16 mouse cellular contexts compared by ENCODE assay signal in genomic region chr5:12937052-12937451, GRCm38 (mm10).
DNase-seq lines count a peak whose midpoint lies in the region; ATAC-seq and TF ChIP-seq lines count a peak whose summit lies in the region.
"Had no signal": no experiment of that assay in that cellular context is flagged by ENCODE, and none has a peak within 500 bp of the region (broad histone marks: within the 10 kb centered on the region; RNA-seq: fewer than 3 reads in every experiment).

No protein-coding gene starts in this region.

- no peak overlapping the region for H3K4me3 ChIP-seq in heart, embryonic 10.5 days
- H3K4me3 ChIP-seq in embryonic facial prominence, embryonic 15.5 days (replicated peaks) = no peak overlapping the region
- no peak overlapping the region for H3K4me3 ChIP-seq in stomach, postnatal 0 days (ENCODE audit: low read depth, low read length)
- no peak overlapping the region for H3K4me3 ChIP-seq in lung, postnatal 0 days (ENCODE audit: low read depth, low read length)
- H3K4me3 ChIP-seq: limb, embryonic 15.5 days; neural tube, embryonic 13.5 days had no signal

- peak; percentile 2 to 14 for DNase-seq in heart, adult 18-20 months
- no peak for DNase-seq in heart, embryonic 10.5 days (ENCODE audit: low spot score)
- DNase-seq in urinary bladder, postnatal 25 days (ENCODE audit: low spot score) = peak; percentile 9
- no peak for DNase-seq in urinary bladder, postnatal 10 days (ENCODE audit: low spot score)
- DNase-seq in stomach, postnatal 0 days (ENCODE audit: low spot score) = peak; percentile 32
- DNase-seq in lung, postnatal 0 days (ENCODE audit: low spot score) = no peak
- no peak for DNase-seq in left cerebral cortex, adult 9 months (ENCODE audit: low spot score in 2 of 2)
- DNase-seq: adrenal gland, adult 2 months; cerebellum, adult 11-12 months; heart, postnatal 4 days; right cerebral cortex, postnatal 14 days; thymus, postnatal 36 days had no signal

- no peaks in the 10 kb centered on the region for H3K36me3 ChIP-seq in heart, embryonic 10.5 days
- no peaks in the 10 kb centered on the region for H3K36me3 ChIP-seq in embryonic facial prominence, embryonic 15.5 days
- H3K36me3 ChIP-seq in stomach, postnatal 0 days (ENCODE audit: control insufficient read depth, insufficient read depth, low read length) = no peaks in the 10 kb centered on the region
- no peaks in the 10 kb centered on the region for H3K36me3 ChIP-seq in lung, postnatal 0 days (ENCODE audit: insufficient read depth, low read length)
- H3K36me3 ChIP-seq: limb, embryonic 15.5 days; neural tube, embryonic 13.5 days had no signal

- no peak for TF ChIP-seq EP300 in stomach, postnatal 0 days (optimal IDR thresholded peaks at IDR 0.05)
- no peak for TF ChIP-seq EP300 in lung, postnatal 0 days (IDR thresholded peaks at IDR 0.05)

- H3K4me2 ChIP-seq in embryonic facial prominence, embryonic 15.5 days (replicated peaks) = no peak overlapping the region
- no peak overlapping the region for H3K4me2 ChIP-seq in stomach, postnatal 0 days (replicated peaks; ENCODE audit: low read depth)
- H3K4me2 ChIP-seq in lung, postnatal 0 days (replicated peaks; ENCODE audit: low read depth, low read length) = no peak overlapping the region
- H3K4me2 ChIP-seq: limb, embryonic 15.5 days; midbrain, embryonic 11.5 days; neural tube, embryonic 13.5 days had no signal

- H3K9ac ChIP-seq in embryonic facial prominence, embryonic 15.5 days = no peak overlapping the region
- no peak overlapping the region for H3K9ac ChIP-seq in stomach, postnatal 0 days (ENCODE audit: low read length)
- H3K9ac ChIP-seq in lung, postnatal 0 days (replicated peaks; ENCODE audit: low read depth) = no peak overlapping the region
- H3K9ac ChIP-seq: limb, embryonic 15.5 days; neural tube, embryonic 13.5 days had no signal

- no peak overlapping the region for H3K27ac ChIP-seq in heart, embryonic 10.5 days
- H3K27ac ChIP-seq in embryonic facial prominence, embryonic 15.5 days (replicated peaks) = no peak overlapping the region
- H3K27ac ChIP-seq in stomach, postnatal 0 days (replicated peaks) = no peak overlapping the region
- no peak overlapping the region for H3K27ac ChIP-seq in lung, postnatal 0 days (ENCODE audit: low read length)
- H3K27ac ChIP-seq: limb, embryonic 15.5 days; neural tube, embryonic 13.5 days had no signal

- 65% methylated on average over 5 of the region's 5 CpGs for WGBS in heart, embryonic 10.5 days
- 69% methylated on average over 5 of the region's 5 CpGs for WGBS in embryonic facial prominence, embryonic 15.5 days
- 62% methylated on average over 5 of the region's 5 CpGs for WGBS in stomach, postnatal 0 days
- 67% methylated on average over 5 of the region's 5 CpGs for WGBS in lung, postnatal 0 days

- no peaks in the 10 kb centered on the region for H3K9me3 ChIP-seq in heart, embryonic 10.5 days
- H3K9me3 ChIP-seq in embryonic facial prominence, embryonic 15.5 days (replicated peaks) = no peaks in the 10 kb centered on the region
- no peaks in the 10 kb centered on the region for H3K9me3 ChIP-seq in stomach, postnatal 0 days (ENCODE audit: control insufficient read depth, low read length)
- H3K9me3 ChIP-seq in lung, postnatal 0 days (ENCODE audit: low read length) = no peaks in the 10 kb centered on the region
- H3K9me3 ChIP-seq: limb, embryonic 15.5 days; neural tube, embryonic 13.5 days had no signal

- TF ChIP-seq CTCF in stomach, postnatal 0 days (IDR thresholded peaks at IDR 0.05; ENCODE audit: low read depth) = no peak
- TF ChIP-seq CTCF in lung, postnatal 0 days (IDR thresholded peaks at IDR 0.05) = no peak

- H3K4me1 ChIP-seq in heart, embryonic 10.5 days = no peaks in the 10 kb centered on the region
- H3K4me1 ChIP-seq in embryonic facial prominence, embryonic 15.5 days = no peaks in the 10 kb centered on the region
- no peaks in the 10 kb centered on the region for H3K4me1 ChIP-seq in stomach, postnatal 0 days (replicated peaks; ENCODE audit: control insufficient read depth, insufficient read depth)
- H3K4me1 ChIP-seq in lung, postnatal 0 days (ENCODE audit: insufficient read depth, low read depth, low read length) = no peaks in the 10 kb centered on the region
- H3K4me1 ChIP-seq: limb, embryonic 15.5 days; neural tube, embryonic 13.5 days had no signal

- 0 out of 2 replicates have a peak, but pooled peaks have one; percentile 39 for ATAC-seq in embryonic facial prominence, embryonic 15.5 days (ENCODE audit: insufficient number of reproducible peaks, low FRiP score, low TSS enrichment, low read depth)
- ATAC-seq in stomach, postnatal 0 days (ENCODE audit: low FRiP score, low TSS enrichment) = peak; percentile 99
- no peak for ATAC-seq in lung, postnatal 0 days

- H3K27me3 ChIP-seq in heart, embryonic 10.5 days (ENCODE audit: insufficient read depth, poor library complexity, severe bottlenecking) = no peaks in the 10 kb centered on the region
- H3K27me3 ChIP-seq in embryonic facial prominence, embryonic 15.5 days = no peaks in the 10 kb centered on the region
- no peaks in the 10 kb centered on the region for H3K27me3 ChIP-seq in stomach, postnatal 0 days (ENCODE audit: control insufficient read depth, insufficient read depth, low read length)
- H3K27me3 ChIP-seq in lung, postnatal 0 days (replicated peaks; ENCODE audit: insufficient read depth, low read length) = no peaks in the 10 kb centered on the region
- H3K27me3 ChIP-seq: limb, embryonic 15.5 days; neural tube, embryonic 13.5 days had no signal

Comparison
In these comparisons a context has a peak if more than half of its experiments do, and no peak if none do; other contexts are left out.
1. DNase-seq: peak in heart, adult 18-20 months (2 of 2), urinary bladder, postnatal 25 days (single experiment) and stomach, postnatal 0 days (single experiment); none in heart, embryonic 10.5 days (single experiment), urinary bladder, postnatal 10 days (single experiment), lung, postnatal 0 days (single experiment) and left cerebral cortex, adult 9 months (0 of 2).